Mouse (Mus musculus): ENCODE results near the gene Cldn34b1.
"Not testable (repeated sequence)": the region's sequence is repeated elsewhere in the genome, so short reads cannot be mapped to it uniquely, and the experiment has no call there.

The Cldn34b1 gene

GRCm38 (mm10) chrX:154890167-154890566, at the start of gene Cldn34b1:
TSS of gene Cldn34b1 (minus strand) at chrX:154890267.
- DNase-seq (ENCODE audit: low read depth in 1 of 2, low spot score in 2 of 2): not testable (repeated sequence)

GRCm38 (mm10) chrX:154935887-154936286, 45.8 kb upstream of the Cldn34b1 start, which contains the start of gene Magea6:
TSS of gene Magea6 (minus strand) at chrX:154935987.
- not testable (repeated sequence) for DNase-seq (ENCODE audit: low read depth in 1 of 2, low spot score in 2 of 2)

Measured in monocyte, adult 2 months (primary cell).